Mouse (Mus musculus): ENCODE data around the gene Nol8. TPM values are rescaled to one million over a fixed set of nuclear protein-coding genes. Genes with fewer than 3 reads are reported as not detected.

The Nol8 gene
- polyA plus RNA-seq, 1 experiment, result 3.0 TPM

GRCm38 (mm10) chr13:49708311-49708710 is 55.4 kb downstream of the Nol8 start:
- Histone ChIP-seq H3K27ac (ENCODE audit: control insufficient read depth, insufficient read depth, low read length) (no peak overlapping the region), H3K4me1 (replicated peaks; ENCODE audit: control insufficient read depth, insufficient read depth, low read length) (no peaks in the 10 kb centered on the region), H3K4me3 (ENCODE audit: control insufficient read depth, insufficient read depth, low read length) (no peak overlapping the region), H3K27me3 (ENCODE audit: control insufficient read depth, insufficient read depth, low read length) (no peaks in the 10 kb centered on the region), H3K36me3 (ENCODE audit: control insufficient read depth, insufficient read depth, low read length) (peaks cover 30% of the 10 kb centered on the region)
- no peak for DNase-seq
- 95% methylated on average over 8 of the region's 8 CpGs for WGBS
- no peak for TF ChIP-seq CTCF (IDR thresholded peaks at IDR 0.05; ENCODE audit: borderline replicate concordance, control insufficient read depth, extremely low read depth, insufficient read depth, low read length, poor library complexity)
- TF ChIP-seq POLR2A (IDR thresholded peaks at IDR 0.05; ENCODE audit: control insufficient read depth, extremely low read depth, insufficient read depth, low read length, poor library complexity), result no peak

DNA sequence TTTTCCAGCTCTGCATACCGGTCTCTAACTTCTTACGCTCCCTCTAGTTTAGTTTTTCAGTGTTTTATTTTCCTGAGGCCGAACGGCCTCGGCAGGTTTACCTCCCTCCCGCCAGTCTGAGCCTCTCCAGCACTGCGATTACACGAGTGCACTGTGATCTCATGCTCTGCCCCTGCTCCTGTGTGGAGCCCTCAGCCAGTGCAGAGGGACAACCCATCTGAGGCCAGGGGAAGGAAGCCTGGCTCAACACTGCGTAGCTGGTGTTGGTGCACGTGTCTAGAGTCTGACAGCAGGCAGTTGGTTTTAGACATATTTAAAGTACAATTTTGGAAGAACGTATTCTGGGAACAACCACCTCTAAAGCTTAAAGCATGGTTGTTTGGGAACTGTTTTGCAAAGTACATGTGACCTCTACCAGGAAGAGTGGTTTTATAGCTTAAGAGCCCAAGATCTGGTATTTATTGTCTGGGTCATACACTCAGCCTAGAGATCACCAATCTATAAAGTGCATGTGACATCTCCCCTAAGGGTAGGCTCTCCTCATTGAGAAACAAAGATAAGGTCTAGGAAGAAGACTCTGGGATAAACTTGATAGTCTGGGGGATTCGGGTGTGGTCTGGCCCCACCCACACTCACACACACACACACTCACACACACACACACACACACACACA is 59.3 kb downstream of the Nol8 start:
- Histone ChIP-seq H3K36me3 (ENCODE audit: control insufficient read depth, insufficient read depth, low read length) (peaks cover 39% of the 10 kb centered on the region), H3K4me3 (ENCODE audit: control insufficient read depth, insufficient read depth, low read length) (no peak overlapping the region), H3K27me3 (ENCODE audit: control insufficient read depth, insufficient read depth, low read length) (no peaks in the 10 kb centered on the region), H3K27ac (ENCODE audit: control insufficient read depth, insufficient read depth, low read length) (no peak overlapping the region), H3K4me1 (replicated peaks; ENCODE audit: control insufficient read depth, insufficient read depth, low read length) (no peaks in the 10 kb centered on the region)
- WGBS, result 95% methylated on average over 12 of the region's 12 CpGs
- no peak for DNase-seq
- TF ChIP-seq POLR2A (IDR thresholded peaks at IDR 0.05; ENCODE audit: control insufficient read depth, extremely low read depth, insufficient read depth, low read length, poor library complexity) (no peak), CTCF (IDR thresholded peaks at IDR 0.05; ENCODE audit: borderline replicate concordance, control insufficient read depth, extremely low read depth, insufficient read depth, low read length, poor library complexity) (no peak)

- Histone ChIP-seq H3K27me3 (ENCODE audit: control insufficient read depth, insufficient read depth, low read length) (no peaks in the 10 kb centered on the region), H3K36me3 (ENCODE audit: control insufficient read depth, insufficient read depth, low read length) (peaks cover 82% of the 10 kb centered on the region), H3K4me3 (ENCODE audit: control insufficient read depth, insufficient read depth, low read length) (no peak overlapping the region), H3K4me1 (replicated peaks; ENCODE audit: control insufficient read depth, insufficient read depth, low read length) (no peaks in the 10 kb centered on the region), H3K27ac (ENCODE audit: control insufficient read depth, insufficient read depth, low read length) (no peak overlapping the region)
- TF ChIP-seq CTCF (IDR thresholded peaks at IDR 0.05; ENCODE audit: borderline replicate concordance, control insufficient read depth, extremely low read depth, insufficient read depth, low read length, poor library complexity) (no peak), POLR2A (IDR thresholded peaks at IDR 0.05; ENCODE audit: control insufficient read depth, extremely low read depth, insufficient read depth, low read length, poor library complexity) (no peak)
- 98% methylated on average over 3 of the region's 3 CpGs for WGBS
- DNase-seq, result no peak
Measured at GRCm38 (mm10) chr13:49719310-49719709, 66.4 kb downstream of the Nol8 start.

Other genes starting within 250 kb of the Nol8 start
- gene Ippk, start 231.8 kb upstream of the Nol8 start, polyA plus RNA-seq (2012; rRNA removed), result 6.7 and 7.1 TPM in 2 replicates
- not detected in 2 replicates for gene Tes3-ps, start 159.8 kb upstream of the Nol8 start, polyA plus RNA-seq (2012; rRNA removed)
- gene Ecm2, start 148.3 kb upstream of the Nol8 start, polyA plus RNA-seq (2012; rRNA removed), result 0.66 and 0.84 TPM in 2 replicates
- 0.13 and 0.24 TPM in 2 replicates for gene Aspn, start 108.6 kb upstream of the Nol8 start, polyA plus RNA-seq (2012; rRNA removed)
- not detected in 2 replicates for gene Omd, start 70.6 kb upstream of the Nol8 start, polyA plus RNA-seq (2012; rRNA removed)
- gene Ogn, start 45.0 kb upstream of the Nol8 start, polyA plus RNA-seq (2012; rRNA removed), result 0.92 and 2.0 TPM in 2 replicates
- 2.5 TPM in 2 replicates for gene Cenpp, start 293 bp upstream of the Nol8 start, polyA plus RNA-seq (2012; rRNA removed)
- gene Iars, start 29.0 kb downstream of the Nol8 start, polyA plus RNA-seq (2012; rRNA removed), result 23.0 and 25.4 TPM in 2 replicates
- gene Gm30302, start 145.9 kb downstream of the Nol8 start, polyA plus RNA-seq (2012; rRNA removed), result not detected in 2 replicates

Measured in thymus, adult 2 months (tissue).